Comparison of ENCODE assay signal across 21 mouse cellular contexts in the genomic region with DNA sequence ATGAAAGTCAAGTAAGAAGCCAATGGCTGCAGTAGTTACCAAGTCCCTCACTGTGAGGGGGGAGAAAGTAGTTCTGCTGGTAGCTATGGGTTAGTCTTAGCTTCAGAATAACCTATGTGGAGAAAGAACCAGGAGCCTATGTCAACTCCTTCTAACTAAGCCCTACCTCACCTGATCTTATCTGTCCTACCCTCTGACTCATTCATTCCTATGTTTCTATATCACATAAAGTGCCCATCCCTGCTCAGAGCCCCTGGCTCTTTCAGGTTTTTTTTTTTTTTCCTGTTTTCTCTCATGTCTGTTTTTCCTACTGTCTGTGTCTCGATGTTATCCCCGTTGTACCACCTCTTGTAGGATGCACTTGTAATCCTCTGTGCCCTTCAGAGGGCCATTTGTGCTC.
DNase-seq lines count a peak whose midpoint lies in the region; ATAC-seq lines count a peak whose summit lies in the region.
"Had no signal": no experiment of that assay in that cellular context is flagged by ENCODE, and none has a peak within 500 bp of the region (broad histone marks: within the 10 kb centered on the region; RNA-seq: fewer than 3 reads in every experiment).

No protein-coding gene starts in this region.

- no peak overlapping the region for H3K27ac ChIP-seq in midbrain, embryonic 11.5 days (ENCODE audit: low read depth, low read length)
- no peak overlapping the region for H3K27ac ChIP-seq in midbrain, embryonic 10.5 days (replicated peaks)
- H3K27ac ChIP-seq: embryonic facial prominence, embryonic 10.5 days; embryonic facial prominence, embryonic 12.5 days; forebrain, embryonic 13.5 days; forebrain, embryonic 15.5 days had no signal

- H3K9ac ChIP-seq in midbrain, embryonic 11.5 days (ENCODE audit: low read length) = no peak overlapping the region
- H3K9ac ChIP-seq: embryonic facial prominence, embryonic 12.5 days; forebrain, embryonic 13.5 days; forebrain, embryonic 15.5 days had no signal

- intact Hi-C loops in left cerebral cortex, postnatal 14 days (cut with DNase I) = no loop called here

- H3K9me3 ChIP-seq in midbrain, embryonic 11.5 days (ENCODE audit: control insufficient read depth, low read length) = no peaks in the 10 kb centered on the region
- no peaks in the 10 kb centered on the region for H3K9me3 ChIP-seq in midbrain, embryonic 10.5 days (replicated peaks)
- H3K9me3 ChIP-seq: embryonic facial prominence, embryonic 10.5 days; embryonic facial prominence, embryonic 12.5 days; forebrain, embryonic 13.5 days; forebrain, embryonic 15.5 days; G1E had no signal

- DNase-seq in midbrain, embryonic 11.5 days (ENCODE audit: low spot score, missing footprints) = peak; percentile 54
- DNase-seq in midbrain, embryonic 10.5 days (ENCODE audit: low spot score) = no peak
- no peak for DNase-seq in left cerebral cortex, postnatal 14 days (ENCODE audit: low spot score in 2 of 2)
- no peak for DNase-seq in layer of hippocampus, postnatal 36 days
- DNase-seq: adrenal gland, adult 8-10 months; adrenal gland, postnatal 14 days; adrenal gland, postnatal 36 days; cerebellum, adult 11-12 months; cerebellum, adult 2 months; cerebellum, adult 9-10 months; cerebellum, postnatal 10 days; cerebellum, postnatal 25 days had no signal

- H3K27me3 ChIP-seq in midbrain, embryonic 11.5 days (ENCODE audit: control insufficient read depth, insufficient read depth, low read length) = no peaks in the 10 kb centered on the region
- no peaks in the 10 kb centered on the region for H3K27me3 ChIP-seq in midbrain, embryonic 10.5 days (ENCODE audit: low read depth, poor library complexity, severe bottlenecking)
- H3K27me3 ChIP-seq: CH12.LX; embryonic facial prominence, embryonic 12.5 days; forebrain, embryonic 13.5 days; forebrain, embryonic 15.5 days; Patski had no signal

- 94% methylated on average over 2 of the region's 2 CpGs for WGBS in midbrain, embryonic 11.5 days
- WGBS in midbrain, embryonic 10.5 days = 93% methylated on average over 2 of the region's 2 CpGs

- no peak for ATAC-seq in midbrain, embryonic 11.5 days (ENCODE audit: low FRiP score)
- peak; percentile 25 for ATAC-seq in inflammation-experienced regulatory T-cells, adult 6 months
- ATAC-seq: activated CD4-positive, CD25-positive, alpha-beta regulatory T cell, adult 4 months; forebrain, embryonic 13.5 days; forebrain, embryonic 15.5 days; Patski had no signal

- H3K36me3 ChIP-seq in midbrain, embryonic 11.5 days (ENCODE audit: control insufficient read depth, insufficient read depth, low read length) = no peaks in the 10 kb centered on the region; the same call in 1 of the 2 replicates
- H3K36me3 ChIP-seq in midbrain, embryonic 10.5 days = peaks cover 67% of the 10 kb centered on the region
- H3K36me3 ChIP-seq: embryonic facial prominence, embryonic 10.5 days; embryonic facial prominence, embryonic 12.5 days; forebrain, embryonic 15.5 days; G1E had no signal

- no peak overlapping the region for H3K4me3 ChIP-seq in midbrain, embryonic 11.5 days (ENCODE audit: low read depth, low read length)
- no peak overlapping the region for H3K4me3 ChIP-seq in midbrain, embryonic 10.5 days
- H3K4me3 ChIP-seq: embryonic facial prominence, embryonic 10.5 days; embryonic facial prominence, embryonic 12.5 days; forebrain, embryonic 13.5 days; forebrain, embryonic 15.5 days had no signal

- no peak overlapping the region for H3K4me2 ChIP-seq in midbrain, embryonic 11.5 days
- H3K4me2 ChIP-seq: embryonic facial prominence, embryonic 12.5 days; forebrain, embryonic 13.5 days; forebrain, embryonic 15.5 days had no signal

- no peaks in the 10 kb centered on the region for H3K4me1 ChIP-seq in midbrain, embryonic 11.5 days (ENCODE audit: control insufficient read depth, insufficient read depth, low read length)
- H3K4me1 ChIP-seq in midbrain, embryonic 10.5 days = no peaks in the 10 kb centered on the region
- H3K4me1 ChIP-seq: embryonic facial prominence, embryonic 10.5 days; embryonic facial prominence, embryonic 12.5 days; forebrain, embryonic 13.5 days; forebrain, embryonic 15.5 days had no signal
